Mouse (Mus musculus) bone marrow, adult 2 months (tissue): ENCODE measurements around the gene Nipal3. TPM values are rescaled to one million over a fixed set of nuclear protein-coding genes. Genes with fewer than 3 reads are reported as not detected.
A peak's percentile ranks its signal among the peaks of the same experiment; 100 is the strongest.

ENCODE experiments used
- H3K27ac ChIP-seq: fragments of 200-500 bp; 2 replicates; pipeline ENCODE4 v1.5.1; 2012; ENCODE audit warnings: low read depth, mild to moderate bottlenecking, control low read depth, inconsistent platforms, low read length; ENCODE audit not compliant: control insufficient read depth, poor library complexity, insufficient read depth
- H3K4me1 ChIP-seq: fragments of 200-500 bp; 2 replicates; pipeline ENCODE4 v1.6.1; 2011; ENCODE audit warnings: low read length; ENCODE audit not compliant: control insufficient read depth, insufficient read depth
- H3K4me3 ChIP-seq: fragments of 200-500 bp; replicated peaks from 2 replicates; pipeline ENCODE3; 2011; ENCODE audit warnings: mild to moderate bottlenecking, low read depth, low read length, control low read depth; ENCODE audit not compliant: control insufficient read depth
- CTCF ChIP-seq: fragments of 200-500 bp; IDR thresholded peaks from 2 replicates; pipeline ENCODE4 v1.5.1; 2011; ENCODE audit warnings: low read length, control low read depth; ENCODE audit not compliant: control insufficient read depth, insufficient read depth
- POLR2A ChIP-seq: fragments of 200-500 bp; IDR thresholded peaks from 2 replicates; pipeline ENCODE4 v1.6.1; 2011; ENCODE audit warnings: low read depth, mild to moderate bottlenecking, control low read depth, low read length, borderline replicate concordance; ENCODE audit not compliant: control insufficient read depth
- WGBS: fragments of 180-500 bp; shearing (Covaris S2); methylation state at CpG from one replicate; pipeline ENCODE4 v1.1.7; 2018; 5-methylcytosine and 5-hydroxymethylcytosine counted together
- polyA plus RNA-seq: library from polyadenylated mRNA; stranded (reverse); fragments of >200 nt; gene quantifications from 2 replicates; pipeline ENCODE4 v1.2.4, GENCODE M21; 2011; ENCODE audit warnings: low replicate concordance; ENCODE audit not compliant: missing spikeins, insufficient read depth, insufficient read length

The Nipal3 gene
- polyA plus RNA-seq, 1 experiment: 18.5 TPM

GRCm38 (mm10) chr4:135526039-135526710 lies 31.3 kb upstream of the Nipal3 start:
- TF ChIP-seq CTCF (no peak), POLR2A (no peak)
- H3K4me1 ChIP-seq: no peaks in the 10 kb centered on the region
- H3K27ac ChIP-seq: no peak overlapping the region
- H3K4me3 ChIP-seq: no peak overlapping the region
- 59% methylated on average over 14 of the region's 14 CpGs for WGBS

- Histone ChIP-seq H3K27ac (no peak overlapping the region), H3K4me1 (no peaks in the 10 kb centered on the region), H3K4me3 (no peak overlapping the region)
- 75% methylated on average over 12 of the region's 12 CpGs for WGBS
- TF ChIP-seq CTCF (no peak), POLR2A (no peak)
Measured at GRCm38 (mm10) chr4:135525057-135525456, 30.2 kb upstream of the Nipal3 start.

- Histone ChIP-seq H3K4me3 (no peak overlapping the region), H3K4me1 (no peaks in the 10 kb centered on the region), H3K27ac (no peak overlapping the region)
- TF ChIP-seq POLR2A (no peak), CTCF (no peak)
- WGBS: 55% methylated on average over 7 of the region's 7 CpGs
Measured at GRCm38 (mm10) chr4:135523939-135524338, 29.1 kb upstream of the Nipal3 start.

DNA sequence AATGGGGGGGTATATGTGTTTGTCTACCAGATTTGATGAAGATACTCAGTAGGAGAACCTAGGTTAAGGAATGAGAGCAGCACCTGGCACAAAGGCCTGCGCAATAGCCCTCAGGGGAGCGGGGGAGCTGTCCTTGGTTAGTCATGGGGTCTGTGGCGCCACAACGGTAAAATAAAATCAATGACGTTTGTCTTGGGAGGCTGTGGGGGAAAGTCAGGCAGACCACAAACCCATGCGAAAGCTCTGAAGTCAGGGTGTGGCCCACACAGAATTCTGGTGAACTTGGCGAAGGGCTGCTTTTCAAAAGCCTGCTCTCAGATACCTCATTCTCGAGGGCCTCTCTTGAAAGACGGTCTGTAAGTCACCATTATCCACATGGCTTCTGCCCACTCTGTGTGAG lies 25.6 kb upstream of the Nipal3 start:
- Histone ChIP-seq H3K27ac (no peak overlapping the region), H3K4me1 (no peaks in the 10 kb centered on the region), H3K4me3 (no peak overlapping the region)
- no peak for TF ChIP-seq CTCF
- no peak for TF ChIP-seq POLR2A
- WGBS: 43% methylated on average over 9 of the region's 9 CpGs

DNA sequence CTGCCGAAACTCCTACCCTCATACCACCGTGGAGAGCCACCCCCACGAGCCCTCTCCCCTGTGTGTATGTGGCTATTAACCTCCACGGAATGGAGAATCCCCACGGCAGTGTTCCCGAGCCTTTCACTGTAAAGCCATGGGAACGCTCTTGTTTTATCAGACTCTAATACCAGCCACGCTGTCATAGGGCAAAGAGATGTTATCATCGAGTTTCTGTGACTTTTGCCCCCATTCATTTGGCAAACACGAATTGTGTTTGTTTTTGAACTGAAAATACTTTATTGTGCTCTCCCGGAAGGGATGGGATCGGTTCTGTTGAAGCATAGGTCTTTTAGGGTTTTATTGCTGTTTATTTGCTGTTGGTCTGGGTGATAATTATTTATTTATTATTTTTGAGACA lies 23.3 kb upstream of the Nipal3 start:
- Histone ChIP-seq H3K27ac (no peak overlapping the region), H3K4me1 (no peaks in the 10 kb centered on the region; the same call in none of the 2 replicates), H3K4me3 (no peak overlapping the region)
- WGBS: 85% methylated on average over 12 of the region's 12 CpGs
- no peak for TF ChIP-seq CTCF
- no peak for TF ChIP-seq POLR2A

- 59% methylated on average over 15 of the region's 15 CpGs for WGBS
- Histone ChIP-seq H3K4me3 (no peak overlapping the region), H3K27ac (no peak overlapping the region), H3K4me1 (no peaks in the 10 kb centered on the region; the same call in none of the 2 replicates)
- TF ChIP-seq POLR2A (no peak), CTCF (peak; percentile 78)
Measured at GRCm38 (mm10) chr4:135516351-135517316, 21.8 kb upstream of the Nipal3 start.

- no peak overlapping the region for H3K4me3 ChIP-seq
- no peak for TF ChIP-seq CTCF
- no peak for TF ChIP-seq POLR2A
- no peak overlapping the region; the same call in 1 of the 2 replicates for H3K27ac ChIP-seq
- 69% methylated on average over 14 of the region's 14 CpGs for WGBS
- H3K4me1 ChIP-seq: no peaks in the 10 kb centered on the region; the same call in none of the 2 replicates
Measured at GRCm38 (mm10) chr4:135514925-135515324, 20.1 kb upstream of the Nipal3 start.

GRCm38 (mm10) chr4:135513865-135514264 lies 19.0 kb upstream of the Nipal3 start:
- 0 out of 2 replicates have a peak overlapping the region, but pooled peaks have one; percentile 7 for H3K27ac ChIP-seq
- H3K4me1 ChIP-seq: no peaks in the 10 kb centered on the region; the same call in none of the 2 replicates
- WGBS: 83% methylated on average over 7 of the region's 7 CpGs
- H3K4me3 ChIP-seq: no peak overlapping the region
- no peak for TF ChIP-seq CTCF
- TF ChIP-seq POLR2A: no peak
